Mouse (Mus musculus) embryonic fibroblast, embryonic 13.5 days (primary cell): Measurements from ENCODE around the gene 1700029F12Rik.

ENCODE experiments used
- CTCF ChIP-seq: IDR thresholded peaks from 2 replicates; pipeline ENCODE4 v1.5.1; 2011; ENCODE audit warnings: mild to moderate bottlenecking, control low read depth, low read length, moderate library complexity, borderline replicate concordance; ENCODE audit not compliant: insufficient read depth
- POLR2A ChIP-seq: IDR thresholded peaks from 2 replicates; pipeline ENCODE4 v1.6.1; 2011; ENCODE audit warnings: low read depth, mild to moderate bottlenecking, control low read depth, low read length, moderate library complexity

DNA sequence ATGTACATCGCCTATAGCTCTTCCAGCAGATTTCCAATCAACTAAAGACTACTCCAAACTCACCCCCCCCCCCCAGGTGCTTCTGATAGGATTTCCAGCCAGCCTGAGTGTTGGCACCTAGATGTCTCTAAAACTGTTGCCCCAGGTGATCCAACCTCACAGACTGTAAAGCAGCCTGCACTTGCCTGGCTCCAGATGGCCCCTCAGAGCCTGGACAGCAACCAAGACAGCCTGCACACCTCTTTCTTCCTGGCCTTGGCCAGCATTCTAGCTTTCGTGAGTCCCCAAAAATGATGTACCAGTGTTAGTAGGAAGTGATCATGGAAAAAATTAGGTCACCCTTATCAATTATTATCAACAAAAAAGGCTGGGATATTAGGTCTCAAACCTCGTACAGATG is 16.5 kb downstream of the 1700029F12Rik start:
- TF ChIP-seq POLR2A (no peak), CTCF (no peak)
